Mouse (Mus musculus) hindbrain, embryonic 15.5 days (tissue): Measurements from ENCODE around the gene Fcrl1. TPM values are rescaled to one million over a fixed set of nuclear protein-coding genes. Genes with fewer than 3 reads are reported as not detected.
"Not testable (repeated sequence)": the region's sequence is repeated elsewhere in the genome, so short reads cannot be mapped to it uniquely, and the experiment has no call there.

Source experiments
- ATAC-seq: fragments of 200-750 bp; cut with Nextera tagmentation; 2 replicates; pipeline ENCODE4 v1.8.0; 2017; ENCODE audit warnings: low read depth, moderate number of reproducible peaks, moderate TSS enrichment; ENCODE audit not compliant: low FRiP score
- H3K27ac ChIP-seq: fragments of 300-500 bp; sonication (generic); replicated peaks from 2 replicates; pipeline ENCODE4 v1.5.1; 2015; ENCODE audit warnings: mild to moderate bottlenecking, inconsistent platforms
- H3K27me3 ChIP-seq: fragments of 300-500 bp; sonication (generic); 2 replicates; pipeline ENCODE4 v1.6.1; 2015; ENCODE audit warnings: control low read depth, inconsistent platforms
- H3K36me3 ChIP-seq: fragments of 300-500 bp; sonication (generic); 2 replicates; pipeline ENCODE4 v1.6.1; 2015; ENCODE audit warnings: control low read depth, inconsistent platforms
- H3K4me1 ChIP-seq: fragments of 300-500 bp; sonication (generic); replicated peaks from 2 replicates; pipeline ENCODE4 v1.6.1; 2015; ENCODE audit warnings: control low read depth, inconsistent platforms
- H3K4me2 ChIP-seq: fragments of 300-500 bp; sonication (generic); 2 replicates; pipeline ENCODE4 v1.6.1; 2015; ENCODE audit warnings: moderate library complexity, mild to moderate bottlenecking, inconsistent platforms
- H3K4me3 ChIP-seq: fragments of 300-500 bp; sonication (generic); 2 replicates; pipeline ENCODE4 v1.5.1; 2015; ENCODE audit warnings: mild to moderate bottlenecking, inconsistent platforms
- H3K9ac ChIP-seq: fragments of 300-500 bp; sonication (generic); 2 replicates; pipeline ENCODE4 v1.6.1; 2015; ENCODE audit warnings: inconsistent platforms
- H3K9me3 ChIP-seq: fragments of 300-500 bp; sonication (generic); 2 replicates; pipeline ENCODE4 v1.6.1; 2016; ENCODE audit warnings: control low read depth, inconsistent platforms
- WGBS: fragments of 180-500 bp; shearing (Covaris S2); methylation state at CpG from one replicate; pipeline ENCODE4 v1.1.7; 2015; 5-methylcytosine and 5-hydroxymethylcytosine counted together
- polyA plus RNA-seq: library from polyadenylated mRNA; unstranded; fragments of >200 nt; fragmentation: Nextera tagmentation; extraction: Ambion mirVana; gene quantifications from 2 replicates; pipeline ENCODE4 v1.2.1, GENCODE M21; 2015

Fcrl1 gene
- polyA plus RNA-seq, result 0.13 and 0.17 TPM in 2 replicates

DNA sequence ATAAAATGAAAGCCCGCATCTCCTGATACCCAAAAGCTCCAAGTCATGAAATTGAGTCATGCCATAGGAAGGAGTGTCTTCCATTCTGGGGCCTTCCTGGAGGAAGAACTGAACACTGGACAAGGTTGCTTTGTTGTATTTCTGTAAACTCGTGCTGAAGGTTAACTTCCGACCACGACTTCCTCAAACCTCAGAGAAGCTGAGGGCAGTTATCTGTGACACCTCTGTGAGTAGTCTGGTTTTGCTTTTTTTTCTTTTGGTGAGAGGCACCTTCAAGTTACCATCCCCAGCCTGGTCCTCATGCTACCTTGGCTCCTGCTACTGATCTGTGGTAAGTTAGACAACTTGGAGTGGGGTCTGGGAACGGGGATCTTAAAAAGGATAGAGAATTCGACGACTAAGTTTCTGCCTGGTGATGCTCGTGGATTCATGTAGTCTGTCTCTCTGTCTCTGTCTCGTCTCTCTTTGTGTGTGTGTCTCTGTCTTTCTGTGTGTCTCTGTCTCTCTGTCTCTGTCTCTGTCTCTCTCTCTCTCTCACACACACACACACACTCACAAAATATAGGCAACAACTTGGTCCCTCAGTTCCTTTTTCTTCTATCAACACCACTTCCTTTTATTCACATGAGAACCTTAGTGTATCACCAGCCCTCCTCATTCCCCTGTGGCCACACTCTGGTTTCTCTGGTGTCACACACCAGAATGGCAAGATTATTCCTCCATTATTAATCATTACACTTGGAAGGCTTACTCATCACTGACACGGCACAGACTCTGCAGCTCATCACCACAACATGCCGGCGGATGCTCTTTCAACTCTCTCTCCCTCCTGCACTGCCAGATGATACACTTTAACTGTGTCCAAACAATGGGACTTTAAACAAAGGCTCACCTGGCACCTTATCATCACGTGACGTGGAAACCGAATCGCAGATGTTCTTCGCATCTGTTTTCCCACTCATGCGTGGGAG is at the start of gene Fcrl1:
Fcrl1 (plus strand) TSS at position 193 of the 971 bp plus-strand sequence.
- Histone ChIP-seq H3K9me3 (no peaks in the 10 kb centered on the region), H3K27me3 (no peaks in the 10 kb centered on the region), H3K27ac (no peak within 1 kb of the TSS), H3K4me3 (no peak within 1 kb of the TSS), H3K4me1 (no peaks in the 10 kb centered on the region), H3K9ac (no peak within 1 kb of the TSS), H3K4me2 (no peak within 1 kb of the TSS), H3K36me3 (no peaks in the 10 kb centered on the region)
- no peak for ATAC-seq
- WGBS, result 82% methylated on average over 18 of the region's 18 CpGs

- Histone ChIP-seq H3K9ac (no peak overlapping the region), H3K4me2 (no peak overlapping the region), H3K4me1 (no peaks in the 10 kb centered on the region), H3K9me3 (no peaks in the 10 kb centered on the region), H3K27me3 (no peaks in the 10 kb centered on the region), H3K36me3 (no peaks in the 10 kb centered on the region), H3K27ac (no peak overlapping the region), H3K4me3 (no peak overlapping the region)
- 92% methylated on average over 5 of the region's 5 CpGs for WGBS
- ATAC-seq, result no peak
Observed at GRCm38 (mm10) chr3:87337899-87338298, 38.3 kb upstream of the Fcrl1 start.

GRCm38 (mm10) chr3:87350992-87351391 is 25.2 kb upstream of the Fcrl1 start:
- not testable (repeated sequence) for H3K27ac ChIP-seq, H3K9me3 ChIP-seq, H3K4me1 ChIP-seq, H3K4me3 ChIP-seq, ATAC-seq, H3K36me3 ChIP-seq, H3K4me2 ChIP-seq, H3K27me3 ChIP-seq, H3K9ac ChIP-seq
- WGBS, result 91% methylated on average over 2 of the region's 2 CpGs

- Histone ChIP-seq H3K9ac (no peak within 1 kb of the TSS), H3K27ac (no peak within 1 kb of the TSS), H3K4me1 (no peaks in the 10 kb centered on the region), H3K4me2 (no peak within 1 kb of the TSS), H3K9me3 (no peaks in the 10 kb centered on the region), H3K4me3 (no peak within 1 kb of the TSS), H3K36me3 (no peaks in the 10 kb centered on the region), H3K27me3 (no peaks in the 10 kb centered on the region)
- no peak for ATAC-seq
Observed at GRCm38 (mm10) chr3:87357581-87357980, 18.6 kb upstream of the Fcrl1 start, which contains the start of gene Cd5l. Gene Cd5l (plus strand): TSS chr3:87357881.

DNA sequence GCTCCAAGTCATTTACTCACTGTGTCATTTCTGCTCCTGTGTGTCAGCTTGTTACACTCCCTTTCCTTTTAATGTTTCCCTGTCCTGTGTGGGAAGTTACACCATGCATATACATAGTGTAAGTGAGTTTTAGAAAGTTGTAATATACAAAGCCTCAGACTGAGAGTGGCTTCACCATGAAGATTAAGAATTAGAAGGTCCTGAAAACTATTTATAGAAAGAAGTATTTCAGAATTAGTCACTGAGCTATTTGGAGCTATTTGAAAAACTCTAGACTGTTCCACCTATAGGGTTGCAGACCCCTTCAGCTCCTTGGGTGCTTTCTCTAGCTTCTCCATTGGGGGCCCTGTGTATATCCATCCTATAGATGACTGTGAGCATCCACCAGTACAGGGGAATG is 17.0 kb upstream of the Fcrl1 start:
- no peaks in the 10 kb centered on the region for H3K4me1 ChIP-seq
- H3K27me3 ChIP-seq, result no peaks in the 10 kb centered on the region
- no peaks in the 10 kb centered on the region for H3K9me3 ChIP-seq
- no peak overlapping the region for H3K27ac ChIP-seq
- no peaks in the 10 kb centered on the region for H3K36me3 ChIP-seq
- H3K4me3 ChIP-seq, result no peak overlapping the region
- H3K9ac ChIP-seq, result no peak overlapping the region
- no peak overlapping the region for H3K4me2 ChIP-seq
- no peak for ATAC-seq

DNA sequence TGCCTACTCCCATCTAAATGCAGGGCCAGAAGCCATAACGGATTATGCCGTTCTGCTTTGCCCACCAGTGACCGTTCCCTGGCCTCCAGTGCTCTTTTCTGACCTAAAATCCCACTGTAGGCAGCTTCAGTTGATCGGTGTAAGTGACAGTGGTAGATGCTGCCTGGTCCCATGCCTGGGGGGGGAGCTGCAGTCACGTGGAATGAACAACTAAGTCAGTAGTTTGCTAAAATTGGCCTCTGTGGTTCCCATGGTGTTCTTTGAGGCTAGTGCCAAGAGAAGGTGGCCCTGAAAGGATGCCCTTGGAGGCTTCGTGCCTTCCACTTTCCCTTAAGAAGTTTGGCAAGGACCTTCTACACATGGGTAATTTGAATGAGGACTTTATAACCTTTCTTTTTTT is 15.7 kb upstream of the Fcrl1 start:
- no peaks in the 10 kb centered on the region for H3K9me3 ChIP-seq
- H3K4me1 ChIP-seq, result no peaks in the 10 kb centered on the region
- H3K27ac ChIP-seq, result no peak overlapping the region
- no peak overlapping the region for H3K4me3 ChIP-seq
- H3K4me2 ChIP-seq, result no peak overlapping the region
- no peak for ATAC-seq
- no peaks in the 10 kb centered on the region for H3K27me3 ChIP-seq
- 85% methylated on average over 6 of the region's 6 CpGs for WGBS
- H3K9ac ChIP-seq, result no peak overlapping the region
- no peaks in the 10 kb centered on the region for H3K36me3 ChIP-seq

DNA sequence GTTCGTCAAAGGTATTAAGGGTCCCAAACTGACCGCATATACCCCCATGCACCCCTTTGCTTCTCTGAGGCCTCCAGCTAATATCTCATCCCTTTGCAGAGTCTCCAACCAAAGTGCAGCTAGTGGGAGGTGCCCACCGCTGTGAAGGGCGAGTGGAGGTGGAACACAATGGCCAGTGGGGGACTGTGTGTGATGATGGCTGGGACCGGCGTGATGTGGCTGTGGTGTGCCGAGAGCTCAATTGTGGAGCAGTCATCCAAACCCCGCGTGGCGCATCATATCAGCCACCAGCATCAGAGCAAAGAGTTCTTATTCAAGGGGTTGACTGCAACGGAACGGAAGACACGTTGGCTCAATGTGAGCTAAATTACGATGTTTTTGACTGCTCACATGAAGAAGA is 10.5 kb upstream of the Fcrl1 start:
- WGBS, result 93% methylated on average over 14 of the region's 14 CpGs
- ATAC-seq, result no peak
- no peaks in the 10 kb centered on the region for H3K9me3 ChIP-seq
- no peaks in the 10 kb centered on the region for H3K36me3 ChIP-seq
- H3K27me3 ChIP-seq, result no peaks in the 10 kb centered on the region
- H3K27ac ChIP-seq, result no peak overlapping the region
- H3K4me2 ChIP-seq, result no peak overlapping the region
- H3K4me1 ChIP-seq, result no peaks in the 10 kb centered on the region
- no peak overlapping the region for H3K9ac ChIP-seq
- H3K4me3 ChIP-seq, result no peak overlapping the region

DNA sequence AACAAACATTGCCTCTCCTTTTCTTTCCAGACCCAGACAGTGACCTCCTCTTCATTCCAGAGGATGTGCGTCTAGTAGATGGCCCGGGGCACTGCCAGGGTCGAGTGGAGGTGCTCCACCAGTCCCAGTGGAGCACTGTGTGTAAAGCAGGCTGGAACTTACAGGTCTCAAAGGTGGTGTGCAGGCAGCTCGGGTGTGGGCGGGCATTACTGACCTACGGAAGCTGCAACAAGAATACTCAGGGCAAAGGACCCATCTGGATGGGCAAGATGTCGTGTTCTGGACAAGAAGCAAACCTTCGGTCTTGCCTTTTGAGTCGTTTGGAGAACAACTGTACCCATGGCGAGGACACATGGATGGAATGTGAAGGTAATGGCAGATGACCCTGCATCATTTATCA is 8.7 kb upstream of the Fcrl1 start:
- 81% methylated on average over 10 of the region's 10 CpGs for WGBS

GRCm38 (mm10) chr3:87369181-87369580 is 7.0 kb upstream of the Fcrl1 start:
- Histone ChIP-seq H3K4me3 (no peak overlapping the region), H3K36me3 (no peaks in the 10 kb centered on the region), H3K9me3 (no peaks in the 10 kb centered on the region), H3K27ac (no peak overlapping the region), H3K27me3 (no peaks in the 10 kb centered on the region), H3K9ac (no peak overlapping the region), H3K4me1 (no peaks in the 10 kb centered on the region), H3K4me2 (no peak overlapping the region)
- no peak for ATAC-seq
- WGBS, result 78% methylated on average over 5 of the region's 5 CpGs

More for the DNA sequence above, 8.7 kb upstream of the Fcrl1 start:
- ATAC-seq, result no peak
- no peak overlapping the region for H3K4me2 ChIP-seq
- H3K27ac ChIP-seq, result no peak overlapping the region
- H3K9me3 ChIP-seq, result no peaks in the 10 kb centered on the region
- H3K27me3 ChIP-seq, result no peaks in the 10 kb centered on the region
- H3K36me3 ChIP-seq, result no peaks in the 10 kb centered on the region
- no peak overlapping the region for H3K9ac ChIP-seq
- no peaks in the 10 kb centered on the region for H3K4me1 ChIP-seq
- H3K4me3 ChIP-seq, result no peak overlapping the region

DNA sequence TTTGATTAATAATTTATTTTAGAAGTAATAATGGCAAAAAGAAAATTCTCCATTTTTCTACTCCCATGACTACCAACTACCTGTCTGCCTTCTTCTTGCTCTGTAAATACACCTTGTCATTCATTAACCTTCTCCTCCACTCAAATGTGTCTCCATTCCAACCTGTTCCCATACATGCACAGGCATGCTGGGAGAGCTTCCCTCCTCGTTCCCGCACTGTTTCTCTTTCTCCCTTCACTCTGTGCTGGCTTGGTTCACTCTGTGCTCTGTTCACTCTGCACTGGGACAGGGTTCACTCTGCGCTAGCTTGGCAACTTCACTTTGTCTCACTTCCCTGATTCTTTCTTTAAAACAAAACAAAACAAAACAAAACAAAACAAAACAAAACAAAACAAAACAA is 1.0 kb downstream of the Fcrl1 start:
- Histone ChIP-seq H3K4me3 (no peak overlapping the region), H3K9ac (no peak overlapping the region), H3K36me3 (no peaks in the 10 kb centered on the region), H3K4me2 (no peak overlapping the region), H3K27me3 (no peaks in the 10 kb centered on the region), H3K4me1 (no peaks in the 10 kb centered on the region), H3K9me3 (no peaks in the 10 kb centered on the region), H3K27ac (no peak overlapping the region)
- WGBS, result 75% methylated on average over 3 of the region's 3 CpGs
- ATAC-seq, result no peak

GRCm38 (mm10) chr3:87377719-87378118 is 1.5 kb downstream of the Fcrl1 start:
- ATAC-seq, result no peak
- Histone ChIP-seq H3K4me1 (no peaks in the 10 kb centered on the region), H3K9me3 (no peaks in the 10 kb centered on the region), H3K27me3 (no peaks in the 10 kb centered on the region), H3K9ac (no peak overlapping the region), H3K4me3 (no peak overlapping the region), H3K27ac (no peak overlapping the region), H3K36me3 (no peaks in the 10 kb centered on the region), H3K4me2 (no peak overlapping the region)
- WGBS, result 66% methylated on average over 6 of the region's 6 CpGs

GRCm38 (mm10) chr3:87379641-87380315 is 3.6 kb downstream of the Fcrl1 start:
- H3K9me3 ChIP-seq, H3K4me3 ChIP-seq, H3K4me1 ChIP-seq, H3K27ac ChIP-seq, H3K9ac ChIP-seq, H3K27me3 ChIP-seq, ATAC-seq, H3K4me2 ChIP-seq, H3K36me3 ChIP-seq: not testable (repeated sequence)
- 89% methylated on average over 2 of the region's 2 CpGs for WGBS
